Mouse (Mus musculus): Measurements from ENCODE around the gene Pcsk4.

The Pcsk4 gene

GRCm38 (mm10) chr10:80321670-80322581 is 7.4 kb downstream of the Pcsk4 start:
- DNase-seq (ENCODE audit: low read depth), result no peak

GRCm38 (mm10) chr10:80321014-80321669 is 8.2 kb downstream of the Pcsk4 start:
- peak; percentile 80 for DNase-seq (ENCODE audit: low read depth)

DNA sequence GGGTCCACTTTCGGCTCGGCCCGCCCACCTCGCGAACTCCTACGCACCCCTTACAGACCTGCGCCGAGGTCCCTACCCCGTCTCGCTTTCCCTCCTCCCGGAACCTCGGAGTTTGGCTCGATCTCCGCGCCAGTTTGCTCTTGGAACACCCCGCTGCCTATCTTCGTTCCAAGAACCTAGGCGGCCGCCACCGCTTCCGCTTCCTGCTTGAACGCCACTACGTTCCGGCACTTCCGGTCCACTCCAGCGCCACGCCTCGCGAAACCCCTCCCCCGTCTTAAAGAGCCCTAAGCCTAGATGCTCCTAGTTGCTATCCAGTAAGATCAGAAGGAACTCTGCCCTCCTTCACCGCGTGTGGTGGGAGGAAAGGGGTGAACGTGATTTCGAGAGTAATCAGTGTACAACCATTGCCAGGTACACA is 8.9 kb downstream of the Pcsk4 start, which contains the start of gene 2310011J03Rik:
Gene 2310011J03Rik (minus strand): TSS at position 198 of the 421 bp plus-strand sequence.
- peak; percentile 97 for DNase-seq (ENCODE audit: low read depth)

DNA sequence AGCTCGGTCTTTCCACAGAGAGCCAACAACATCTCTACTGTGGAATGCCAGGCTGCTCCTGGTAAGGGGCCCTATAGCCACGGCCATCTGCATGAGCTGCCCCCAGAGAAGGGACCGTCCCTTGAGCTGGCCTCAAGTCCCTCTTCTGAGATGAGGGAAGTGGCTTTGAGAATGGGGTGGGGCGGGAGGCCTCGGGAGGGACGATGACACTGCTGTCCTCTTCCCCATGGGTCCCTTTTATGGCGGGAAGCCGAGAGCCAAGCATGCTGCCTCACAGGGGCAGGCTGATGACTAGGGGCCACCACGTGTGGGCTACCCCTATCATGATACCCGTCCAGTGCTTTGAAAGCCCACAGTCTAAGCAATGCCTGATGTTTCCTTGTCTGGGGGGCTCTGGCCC is 12.3 kb downstream of the Pcsk4 start:
- DNase-seq (ENCODE audit: low read depth), result no peak

- no peak for DNase-seq (ENCODE audit: low read depth)
Observed at GRCm38 (mm10) chr10:80316359-80316781, 12.9 kb downstream of the Pcsk4 start.

DNA sequence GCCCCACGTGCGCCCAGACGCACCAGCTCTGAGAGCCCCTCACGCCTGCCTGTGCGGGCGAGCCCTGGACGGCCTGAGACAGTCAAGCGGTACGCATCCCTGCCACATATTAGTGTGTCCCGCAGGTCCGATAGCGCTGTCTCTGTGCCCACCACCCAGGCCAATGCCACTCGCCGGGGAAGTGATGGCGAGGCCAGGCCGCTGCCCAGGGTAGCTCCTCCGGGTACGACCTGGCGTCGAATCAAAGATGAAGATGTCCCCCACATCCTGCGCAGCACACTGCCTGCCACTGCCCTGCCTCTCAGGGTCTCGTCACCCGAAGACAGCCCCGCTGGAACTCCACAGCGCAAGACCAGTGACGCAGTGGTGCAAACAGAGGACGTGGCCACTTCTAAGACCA is 14.0 kb downstream of the Pcsk4 start:
- DNase-seq (ENCODE audit: low read depth), result no peak

DNA sequence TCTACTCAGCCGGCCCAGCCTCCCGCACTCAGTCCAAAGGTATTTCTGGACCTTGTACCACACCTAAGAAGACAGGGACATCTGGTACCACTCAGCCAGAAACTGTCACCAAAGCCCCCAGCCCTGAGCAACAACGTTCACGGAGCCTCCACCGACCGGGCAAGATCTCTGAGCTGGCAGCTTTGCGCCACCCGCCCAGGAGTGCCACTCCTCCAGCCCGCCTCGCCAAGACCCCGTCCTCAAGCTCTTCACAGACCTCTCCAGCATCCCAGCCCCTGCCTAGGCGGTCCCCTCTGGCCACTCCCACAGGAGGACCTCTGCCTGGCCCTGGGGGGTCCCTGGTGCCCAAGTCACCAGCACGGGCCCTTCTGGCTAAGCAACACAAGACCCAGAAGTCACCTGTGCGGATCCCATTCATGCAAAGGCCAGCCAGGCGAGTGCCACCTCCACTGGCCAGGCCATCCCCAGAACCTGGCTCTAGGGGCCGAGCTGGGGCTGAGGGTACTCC is 14.8 kb downstream of the Pcsk4 start:
- no peak for DNase-seq (ENCODE audit: low read depth)

GRCm38 (mm10) chr10:80313627-80314201 is 15.6 kb downstream of the Pcsk4 start:
- DNase-seq (ENCODE audit: low read depth), result no peak

DNA sequence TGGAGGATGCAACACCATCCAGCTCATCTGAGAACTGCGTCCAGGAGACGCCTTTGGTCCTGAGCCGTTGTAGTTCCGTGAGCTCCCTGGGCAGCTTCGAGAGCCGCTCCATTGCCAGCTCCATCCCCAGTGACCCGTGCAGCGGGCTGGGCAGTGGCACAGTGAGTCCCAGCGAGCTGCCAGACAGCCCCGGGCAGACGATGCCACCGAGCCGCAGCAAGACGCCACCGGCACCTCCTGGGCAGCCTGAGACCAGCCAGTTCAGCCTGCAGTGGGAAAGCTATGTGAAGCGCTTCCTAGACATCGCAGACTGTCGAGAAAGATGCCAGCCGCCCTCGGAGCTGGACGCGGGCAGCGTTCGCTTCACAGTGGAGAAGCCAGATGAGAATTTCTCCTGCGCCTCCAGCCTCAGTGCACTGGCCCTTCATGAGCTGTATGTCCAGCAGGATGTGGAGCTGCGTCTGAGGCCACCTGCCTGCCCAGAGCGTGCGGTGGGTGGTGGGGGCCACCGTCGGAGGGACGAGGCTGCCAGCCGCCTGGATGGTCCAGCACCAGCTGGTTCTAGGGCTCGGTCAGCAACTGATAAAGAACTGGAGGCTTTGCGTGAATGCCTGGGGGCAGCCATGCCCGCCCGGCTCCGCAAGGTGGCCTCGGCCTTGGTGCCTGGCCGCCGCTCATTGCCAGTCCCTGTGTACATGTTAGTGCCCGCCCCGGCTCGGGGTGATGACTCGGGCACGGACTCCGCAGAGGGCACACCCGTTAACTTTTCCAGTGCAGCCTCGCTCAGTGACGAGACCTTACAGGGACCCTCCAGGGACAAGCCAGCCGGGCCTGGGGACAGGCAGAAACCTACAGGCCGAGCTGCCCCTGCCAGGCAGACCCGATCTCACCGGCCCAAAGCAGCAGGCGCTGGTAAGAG is 16.5 kb downstream of the Pcsk4 start:
- no peak for DNase-seq (ENCODE audit: low read depth)

DNA sequence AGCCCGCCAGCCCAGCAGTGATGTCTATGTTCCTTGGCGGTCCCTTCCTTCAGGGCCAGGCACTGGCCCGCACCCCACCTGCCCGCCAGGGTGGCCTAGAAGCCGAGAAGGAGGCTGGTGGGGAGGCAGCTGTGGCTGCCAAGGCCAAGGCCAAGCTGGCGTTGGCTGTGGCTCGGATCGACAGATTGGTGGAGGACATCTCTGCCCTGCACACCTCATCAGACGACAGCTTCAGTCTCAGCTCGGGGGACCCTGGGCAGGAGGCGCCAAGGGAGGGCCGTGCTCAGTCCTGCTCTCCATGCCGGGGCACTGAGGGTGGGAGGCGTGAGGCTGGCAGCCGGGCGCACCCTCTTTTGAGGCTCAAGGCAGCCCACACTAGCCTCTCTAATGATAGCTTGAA is 17.7 kb downstream of the Pcsk4 start:
- no peak for DNase-seq (ENCODE audit: low read depth)

GRCm38 (mm10) chr10:80304862-80305261 is 24.4 kb downstream of the Pcsk4 start:
- DNase-seq (ENCODE audit: low read depth), result peak; percentile 86

DNA sequence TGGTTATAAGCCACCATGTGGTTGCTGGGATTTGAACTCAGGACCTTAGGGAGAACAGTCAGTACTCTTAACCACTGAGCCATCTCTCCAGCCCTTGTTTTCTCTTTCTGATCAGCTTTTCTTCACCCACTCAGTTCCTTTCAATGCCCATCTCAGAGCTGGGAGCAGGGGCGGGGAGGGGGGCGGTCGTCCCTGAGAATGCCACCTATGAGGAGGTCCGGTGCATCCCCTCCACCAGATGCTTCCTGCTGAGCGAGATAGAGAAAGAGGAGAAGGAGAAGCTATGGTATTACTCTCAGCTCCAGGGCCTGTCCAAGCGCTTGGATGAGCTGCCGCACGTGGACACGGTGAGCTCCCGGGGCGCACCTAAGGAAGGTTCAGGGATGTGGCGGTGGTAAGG is 24.8 kb downstream of the Pcsk4 start:
- no peak for DNase-seq (ENCODE audit: low read depth)

DNA sequence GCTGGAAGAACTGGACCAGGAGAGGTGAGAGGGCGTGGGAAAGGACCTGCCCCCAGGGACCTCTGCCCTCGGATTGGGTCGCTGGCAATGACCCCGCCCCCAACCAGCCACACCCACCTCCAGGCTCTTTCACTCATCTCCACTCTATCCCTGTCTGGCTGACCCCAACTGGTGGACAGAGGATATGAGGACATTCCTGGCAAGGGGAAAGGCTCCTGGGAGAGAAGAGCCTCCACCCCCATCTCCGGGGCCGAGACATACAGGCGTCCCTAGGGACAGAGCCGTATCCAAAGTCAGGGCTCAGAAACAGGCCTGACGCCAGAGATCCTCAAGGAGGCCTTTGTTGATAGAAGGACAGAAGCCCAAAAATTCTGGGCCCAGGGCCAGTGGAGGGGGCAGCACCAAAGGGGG is 26.8 kb downstream of the Pcsk4 start:
- DNase-seq (ENCODE audit: low read depth), result no peak

DNA sequence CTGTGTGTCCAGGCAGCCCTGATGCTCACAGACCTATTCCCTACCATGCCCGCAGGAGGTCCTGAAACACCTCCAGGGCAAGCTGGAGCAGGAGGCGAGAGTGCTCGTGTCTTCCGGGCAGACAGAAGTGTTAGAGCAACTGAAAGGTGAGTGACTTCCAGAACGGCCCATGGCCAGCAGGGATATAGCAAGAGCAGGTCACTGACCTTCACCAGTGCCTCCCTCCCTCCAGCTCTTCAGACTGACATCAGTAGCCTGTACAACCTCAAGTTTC is 27.3 kb downstream of the Pcsk4 start:
- no peak for DNase-seq (ENCODE audit: low read depth)

- no peak for DNase-seq (ENCODE audit: low read depth)
Observed at GRCm38 (mm10) chr10:80301256-80302081, 27.8 kb downstream of the Pcsk4 start.

- DNase-seq (ENCODE audit: low read depth), result no peak
Observed at GRCm38 (mm10) chr10:80300672-80301181, 28.6 kb downstream of the Pcsk4 start.

DNA sequence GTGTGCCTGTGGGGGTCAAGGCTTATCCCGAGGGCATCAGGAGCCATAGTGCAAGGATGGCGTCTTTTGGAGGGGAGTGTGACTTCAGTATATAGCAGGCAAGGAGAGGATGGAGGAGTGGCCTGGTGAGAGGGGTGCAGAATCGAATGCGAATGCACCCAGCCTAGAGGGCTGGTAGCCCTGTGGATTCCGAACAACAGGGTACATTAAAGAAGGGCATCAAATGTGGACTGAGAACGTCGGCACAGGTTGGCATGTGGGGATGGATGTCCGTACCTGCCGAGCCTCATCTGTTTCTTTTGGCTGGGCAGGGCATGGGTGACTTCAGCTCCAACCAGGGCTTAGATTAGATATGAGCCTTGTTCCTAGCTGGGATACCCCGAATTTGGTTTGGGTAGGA is 29.5 kb downstream of the Pcsk4 start:
- no peak for DNase-seq (ENCODE audit: low read depth)

DNA sequence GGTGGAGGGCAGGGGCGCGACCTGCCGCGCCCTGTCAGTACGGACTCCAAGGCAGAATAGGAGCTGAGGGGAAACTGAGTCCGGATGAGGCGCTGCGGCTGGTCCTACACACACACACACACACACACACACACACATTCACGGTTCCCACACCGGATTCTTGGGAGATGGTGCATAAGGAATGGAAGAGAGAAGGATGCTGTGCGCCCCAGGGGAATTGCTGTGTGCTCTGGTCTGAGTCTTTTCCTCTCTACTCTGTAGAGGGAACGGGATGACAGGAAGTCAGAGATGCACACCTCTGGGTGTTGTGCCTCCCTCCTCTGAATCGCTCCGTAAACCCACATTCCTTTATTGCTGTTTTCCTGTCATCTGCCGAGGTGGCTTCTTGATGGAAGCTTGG is 30.0 kb downstream of the Pcsk4 start:
- no peak for DNase-seq (ENCODE audit: low read depth)

DNA sequence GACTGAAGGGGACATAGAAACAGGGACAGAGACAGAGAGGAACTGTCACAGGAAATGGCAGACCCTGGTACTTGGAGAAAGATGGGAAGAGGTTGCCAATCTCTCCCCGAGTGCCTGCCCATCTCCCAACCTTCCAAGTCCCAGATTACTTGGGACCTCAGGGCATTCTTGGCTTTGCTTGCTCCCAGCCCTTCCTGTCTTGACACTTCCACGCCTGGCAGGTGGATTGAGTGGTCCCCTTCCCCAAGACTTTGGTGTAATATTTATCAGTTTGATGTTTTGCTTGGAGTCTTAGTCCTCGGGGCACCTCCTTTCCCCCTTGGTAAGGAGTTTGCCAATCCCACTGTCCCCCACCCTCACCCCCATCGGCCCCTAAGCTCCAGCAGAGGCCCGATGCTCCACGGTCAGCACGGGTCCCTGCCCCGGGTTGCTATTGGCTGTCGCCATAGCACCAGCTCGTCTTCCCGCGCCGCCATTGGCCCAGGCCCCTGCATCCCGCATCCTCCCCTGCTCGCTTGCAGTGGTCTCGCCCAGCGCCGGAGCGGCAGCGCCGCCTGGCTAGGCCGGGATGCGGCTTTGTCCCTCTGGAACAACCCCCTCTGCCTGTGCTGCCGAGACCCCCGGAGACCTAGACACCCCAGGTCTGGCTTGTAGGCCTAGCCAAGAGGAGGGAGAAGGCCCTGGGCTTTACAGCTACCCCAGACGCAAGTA is 30.6 kb downstream of the Pcsk4 start:
- no peak for DNase-seq (ENCODE audit: low read depth)

GRCm38 (mm10) chr10:80297526-80298133 is 31.7 kb downstream of the Pcsk4 start:
- no peak for DNase-seq (ENCODE audit: low read depth)

Data from induced T-regulatory cell, adult 2 months (primary cell).